Comparison of ENCODE assay signal across 12 mouse cellular contexts in genomic region chr1:135158633-135159032, GRCm38 (mm10). TPM values are rescaled to one million over a fixed set of nuclear protein-coding genes. Genes with fewer than 3 reads are reported as not detected.
DNase-seq lines count a peak whose midpoint lies in the region; ATAC-seq lines count a peak whose summit lies in the region.
"Had no signal": no experiment of that assay in that cellular context is flagged by ENCODE, and none has a peak within 500 bp of the region (broad histone marks: within the 10 kb centered on the region; RNA-seq: fewer than 3 reads in every experiment).

No protein-coding gene starts in this region.

- peak; percentile 55 for DNase-seq in cerebellum, adult 11-12 months
- no peak for DNase-seq in cerebellum, adult 8-10 months
- DNase-seq in cerebellum, postnatal 10 days: peak; percentile 78 to 82
- DNase-seq in hindbrain, embryonic 14.5 days (ENCODE audit: low spot score): peak; percentile 59
- peak; percentile 21 for DNase-seq in mesoderm, embryonic 11.5 days (ENCODE audit: low read depth, low spot score)
- DNase-seq in urinary bladder, adult 18-20 months (ENCODE audit: low spot score in 2 of 2): no peak

- H3K27me3 ChIP-seq in hindbrain, embryonic 14.5 days (ENCODE audit: control insufficient read depth, insufficient read depth, low read length): no peaks in the 10 kb centered on the region
- H3K27me3 ChIP-seq: Patski had no signal

- ATAC-seq in hindbrain, embryonic 14.5 days (ENCODE audit: low FRiP score): peak; percentile 76
- ATAC-seq in CD4-positive, CD25-positive, alpha-beta regulatory T cell, adult 4 months: no peak
- ATAC-seq in megakaryocyte, adult 5-6 weeks (ENCODE audit: poor library complexity, severe bottlenecking): no peak
- ATAC-seq: Patski had no signal

- 31% methylated on average over 5 of the region's 5 CpGs for WGBS in hindbrain, embryonic 14.5 days

- H3K27ac ChIP-seq in hindbrain, embryonic 14.5 days: peak overlapping the region; percentile 89

- no peaks in the 10 kb centered on the region for H3K9me3 ChIP-seq in hindbrain, embryonic 14.5 days (ENCODE audit: control insufficient read depth, low read length)

- H3K4me3 ChIP-seq in hindbrain, embryonic 14.5 days (replicated peaks; ENCODE audit: low read length): no peak overlapping the region
- H3K4me3 ChIP-seq: megakaryocyte, embryonic 14.5 days had no signal

- no peak overlapping the region for H3K9ac ChIP-seq in hindbrain, embryonic 14.5 days

- H3K4me1 ChIP-seq in hindbrain, embryonic 14.5 days (replicated peaks; ENCODE audit: control insufficient read depth, insufficient read depth, low read length): peaks cover 34% of the 10 kb centered on the region; the same call in 1 of the 2 replicates

- peaks cover 29% of the 10 kb centered on the region for H3K36me3 ChIP-seq in hindbrain, embryonic 14.5 days (replicated peaks; ENCODE audit: control insufficient read depth, insufficient read depth)

- no peak overlapping the region; the same call in 1 of the 2 replicates for H3K4me2 ChIP-seq in hindbrain, embryonic 14.5 days (replicated peaks)

RNA-seq across cellular contexts. Expression of gene Gpr37l1, which starts 8.8 kb away (rescaled TPM):
- polyA plus RNA-seq in hindbrain, embryonic 14.5 days (2014; fragmentation: Nextera tagmentation; extraction: Ambion mirVana): 0.68 and 1.5 TPM in 2 replicates
- not detected for polyA plus RNA-seq in CD4-positive, CD25-positive, alpha-beta regulatory T cell, adult 4 months (2017; shearing (Covaris generic))
- total RNA-seq in megakaryocyte, adult 5-6 weeks (2015): not detected in 2 replicates
- not detected in 2 replicates for total RNA-seq in megakaryocyte, adult 5-6 weeks (2017)
- total RNA-seq: hematopoietic stem cell, adult 5-6 weeks; liver, adult 2 months had no signal
- polyA plus RNA-seq: liver, adult 2 months had no signal

RNA-seq across cellular contexts. Expression of gene Arl8a, which starts 12.0 kb away (rescaled TPM):
- polyA plus RNA-seq in hindbrain, embryonic 14.5 days (2014; fragmentation: Nextera tagmentation; extraction: Ambion mirVana): 354 and 383 TPM in 2 replicates
- 10 to 100 TPM; 11.5 to 13.8 TPM for polyA plus RNA-seq in CD4-positive, CD25-positive, alpha-beta regulatory T cell, adult 4 months (2017; shearing (Covaris generic))
- total RNA-seq in megakaryocyte, adult 5-6 weeks (2015): 83.3 and 93.2 TPM in 2 replicates
- total RNA-seq in megakaryocyte, adult 5-6 weeks (2017): 37.1 and 49.1 TPM in 2 replicates

RNA-seq across cellular contexts. Expression of gene Ptpn7, which starts 26.1 kb away (rescaled TPM):
- 0.11 and 0.22 TPM in 2 replicates for polyA plus RNA-seq in hindbrain, embryonic 14.5 days (2014; fragmentation: Nextera tagmentation; extraction: Ambion mirVana)
- 100 to 1,000 TPM; 166 to 302 TPM for polyA plus RNA-seq in CD4-positive, CD25-positive, alpha-beta regulatory T cell, adult 4 months (2017; shearing (Covaris generic))
- total RNA-seq in megakaryocyte, adult 5-6 weeks (2015): 25.5 and 29.5 TPM in 2 replicates
- 49.7 and 54.2 TPM in 2 replicates for total RNA-seq in megakaryocyte, adult 5-6 weeks (2017)

RNA-seq across cellular contexts. Expression of gene Lgr6, which starts 53.6 kb away (rescaled TPM):
- polyA plus RNA-seq in hindbrain, embryonic 14.5 days (2014; fragmentation: Nextera tagmentation; extraction: Ambion mirVana): 1.2 and 1.4 TPM in 2 replicates
- under 1 TPM in 1 of 2 experiments, not detected in 1; 0.08 TPM for polyA plus RNA-seq in CD4-positive, CD25-positive, alpha-beta regulatory T cell, adult 4 months (2017; shearing (Covaris generic))
- not detected in 2 replicates for total RNA-seq in megakaryocyte, adult 5-6 weeks (2015)
- not detected in 2 replicates for total RNA-seq in megakaryocyte, adult 5-6 weeks (2017)
- total RNA-seq: hematopoietic stem cell, adult 5-6 weeks had no signal
- polyA plus RNA-seq: liver, adult 2 months had no signal

Comparison
In these comparisons a context has a peak if more than half of its experiments do, and no peak if none do; other contexts are left out.
1. DNase-seq: peak in cerebellum, adult 11-12 months (single experiment), cerebellum, postnatal 10 days (2 of 2), hindbrain, embryonic 14.5 days (single experiment) and mesoderm, embryonic 11.5 days (single experiment); none in cerebellum, adult 8-10 months (single experiment) and urinary bladder, adult 18-20 months (0 of 2).
2. RNA of gene Arl8a, which starts 12.0 kb away (polyA plus RNA-seq): 354 to 383 TPM in hindbrain, embryonic 14.5 days; 11.5 to 13.8 TPM in CD4-positive, CD25-positive, alpha-beta regulatory T cell, adult 4 months; every median in the first group is over 10 times any median in the second.
3. RNA of gene Ptpn7, which starts 26.1 kb away (polyA plus RNA-seq): 166 to 302 TPM in CD4-positive, CD25-positive, alpha-beta regulatory T cell, adult 4 months; 0.11 to 0.22 TPM in hindbrain, embryonic 14.5 days; every median in the first group is over 100 times any median in the second.